Mouse (Mus musculus) embryo, embryonic 9.5 days (tissue): ENCODE results near the gene Pitpnc1.

Experiments
- DNase-seq: peaks from one replicate; pipeline ENCODE4 v3.0.0-alpha.2; 2017; ENCODE audit errors: extremely low spot score

Gene Pitpnc1

GRCm38 (mm10) chr11:107283632-107284031 lies 186.9 kb downstream of the Pitpnc1 start:
- no peak for DNase-seq

GRCm38 (mm10) chr11:107282481-107282880 lies 188.0 kb downstream of the Pitpnc1 start:
- no peak for DNase-seq

- DNase-seq = peak; percentile 47
These were observed 191.2 kb downstream of the Pitpnc1 start for GRCm38 (mm10) chr11:107279258-107279657.

GRCm38 (mm10) chr11:107276898-107277297 lies 193.6 kb downstream of the Pitpnc1 start:
- DNase-seq = no peak

GRCm38 (mm10) chr11:107276337-107276736 lies 194.2 kb downstream of the Pitpnc1 start:
- no peak for DNase-seq

GRCm38 (mm10) chr11:107275902-107276301 lies 194.6 kb downstream of the Pitpnc1 start:
- peak; percentile 40 for DNase-seq

GRCm38 (mm10) chr11:107274206-107274605 lies 196.3 kb downstream of the Pitpnc1 start:
- no peak for DNase-seq

- DNase-seq = no peak
These were observed 198.0 kb downstream of the Pitpnc1 start for GRCm38 (mm10) chr11:107272351-107272975.

GRCm38 (mm10) chr11:107270564-107270963 lies 199.9 kb downstream of the Pitpnc1 start:
- no peak for DNase-seq

GRCm38 (mm10) chr11:107267522-107267921 lies 203.0 kb downstream of the Pitpnc1 start:
- no peak for DNase-seq

GRCm38 (mm10) chr11:107265861-107266260 lies 204.6 kb downstream of the Pitpnc1 start:
- no peak for DNase-seq

- DNase-seq = no peak
These were observed 205.4 kb downstream of the Pitpnc1 start for GRCm38 (mm10) chr11:107264889-107265615.

GRCm38 (mm10) chr11:107263838-107264237 lies 206.7 kb downstream of the Pitpnc1 start:
- no peak for DNase-seq

GRCm38 (mm10) chr11:107259428-107259827 lies 211.1 kb downstream of the Pitpnc1 start:
- DNase-seq = no peak

- DNase-seq = no peak
These were observed 215.3 kb downstream of the Pitpnc1 start for GRCm38 (mm10) chr11:107255185-107255584.

- no peak for DNase-seq
These were observed 216.3 kb downstream of the Pitpnc1 start for GRCm38 (mm10) chr11:107254181-107254580.

- DNase-seq = no peak
These were observed 218.5 kb downstream of the Pitpnc1 start for GRCm38 (mm10) chr11:107252026-107252425.

- no peak for DNase-seq
These were observed 219.0 kb downstream of the Pitpnc1 start for GRCm38 (mm10) chr11:107251460-107251859.

- no peak for DNase-seq
These were observed 219.6 kb downstream of the Pitpnc1 start for GRCm38 (mm10) chr11:107250882-107251281.

- no peak for DNase-seq
These were observed 221.7 kb downstream of the Pitpnc1 start for GRCm38 (mm10) chr11:107248753-107249152.

- no peak for DNase-seq
These were observed 224.8 kb downstream of the Pitpnc1 start for GRCm38 (mm10) chr11:107245657-107246056.

- no peak for DNase-seq
These were observed 227.4 kb downstream of the Pitpnc1 start for GRCm38 (mm10) chr11:107243126-107243525.

- no peak for DNase-seq
These were observed 228.8 kb downstream of the Pitpnc1 start for GRCm38 (mm10) chr11:107241678-107242077.
